Mouse (Mus musculus) inflammation-experienced regulatory T-cells (primary cell): Measurements from ENCODE around the gene Jtb. TPM values are rescaled to one million over a fixed set of nuclear protein-coding genes. Genes with fewer than 3 reads are reported as not detected.

ENCODE experiments used
- polyA plus RNA-seq, 2 experiments: library from polyadenylated mRNA; unstranded; fragments of 100-300 nt; shearing (Covaris generic); gene quantifications; one replicate each; pipeline ENCODE4 v1.2.1; 2017

The Jtb gene
- polyA plus RNA-seq = 100 to 1,000 TPM; 155 to 161 TPM

DNA sequence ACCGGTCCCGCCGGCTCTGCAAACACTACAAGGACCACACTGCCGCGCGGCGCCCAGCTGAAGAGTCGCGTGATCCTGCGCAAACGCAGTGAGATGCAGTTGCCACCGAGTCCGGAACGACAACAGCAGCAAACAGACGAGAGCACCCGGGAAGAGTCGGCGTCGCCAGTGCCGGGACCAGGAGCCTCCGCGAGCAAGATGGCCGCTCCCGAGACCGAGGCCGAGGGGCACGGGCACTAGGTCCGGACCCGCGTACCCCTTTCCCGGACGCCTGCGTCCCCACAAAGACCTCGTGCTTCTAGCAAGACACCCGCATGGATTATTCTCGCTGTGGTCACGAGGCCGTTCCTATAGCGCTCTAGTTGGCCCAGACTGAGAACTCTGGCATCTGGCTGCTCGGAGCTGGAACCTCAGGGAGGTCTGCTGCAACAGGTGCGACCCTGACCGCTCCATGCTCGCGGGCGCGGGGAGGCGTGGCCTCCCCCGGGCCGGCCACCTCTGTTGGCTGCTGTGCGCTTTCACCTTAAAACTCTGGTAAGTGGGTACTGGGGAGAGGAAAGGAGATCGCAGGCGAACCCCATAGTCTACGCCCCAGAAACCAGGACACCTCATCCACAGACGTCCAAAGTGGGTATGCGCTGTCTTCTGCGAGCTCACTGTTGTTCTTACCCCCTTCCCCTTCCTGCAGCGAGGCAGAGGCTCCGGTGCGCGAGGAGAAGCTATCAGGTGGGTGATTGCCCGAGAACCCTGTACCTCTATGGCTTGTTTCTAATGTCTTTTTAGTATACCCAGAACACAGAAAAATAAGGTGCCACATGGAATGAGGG is at the start of gene Jtb:
Gene Jtb, plus strand, starts transcription at position 91 of the 827 bp plus-strand sequence.

DNA sequence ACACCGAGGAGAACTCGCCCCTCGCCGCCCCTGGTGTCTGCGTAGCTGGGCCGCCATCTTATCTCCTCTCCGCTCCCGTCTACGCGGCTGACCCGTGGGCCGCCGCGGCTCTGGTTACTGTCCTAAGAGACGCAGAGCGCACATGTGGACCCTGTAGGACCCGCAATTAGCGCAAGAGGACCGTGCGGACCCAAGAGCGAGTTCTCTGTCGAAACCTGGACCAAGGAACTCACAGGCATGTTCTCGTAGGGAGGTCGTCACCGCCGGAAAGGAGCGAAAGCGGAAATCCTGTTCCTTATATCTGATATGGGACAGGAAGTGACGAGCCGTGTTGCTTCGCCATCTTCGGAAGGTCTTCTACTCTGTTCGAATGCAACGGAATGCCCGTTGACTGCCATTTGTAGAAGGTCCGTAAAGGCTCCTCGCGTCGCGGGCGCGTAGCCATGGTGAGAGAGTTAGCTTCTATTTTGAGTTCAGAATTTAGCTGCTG is 18.0 kb upstream of the Jtb start, which contains the start of the genes Rps27 and Rab13:
Gene Rps27, minus strand, starts transcription at position 275 of the 490 bp plus-strand sequence.
Gene Rab13, plus strand, starts transcription at position 319 of the 490 bp plus-strand sequence.

GRCm38 (mm10) chr3:90242984-90243775 is 11.8 kb downstream of the Jtb start, which contains the start of gene Creb3l4:
TSS of gene Creb3l4 (minus strand) at chr3:90243512.

GRCm38 (mm10) chr3:90247960-90248745 is 16.8 kb downstream of the Jtb start, which contains the start of gene Slc39a1:
TSS of gene Slc39a1 (plus strand) at chr3:90248172.

DNA sequence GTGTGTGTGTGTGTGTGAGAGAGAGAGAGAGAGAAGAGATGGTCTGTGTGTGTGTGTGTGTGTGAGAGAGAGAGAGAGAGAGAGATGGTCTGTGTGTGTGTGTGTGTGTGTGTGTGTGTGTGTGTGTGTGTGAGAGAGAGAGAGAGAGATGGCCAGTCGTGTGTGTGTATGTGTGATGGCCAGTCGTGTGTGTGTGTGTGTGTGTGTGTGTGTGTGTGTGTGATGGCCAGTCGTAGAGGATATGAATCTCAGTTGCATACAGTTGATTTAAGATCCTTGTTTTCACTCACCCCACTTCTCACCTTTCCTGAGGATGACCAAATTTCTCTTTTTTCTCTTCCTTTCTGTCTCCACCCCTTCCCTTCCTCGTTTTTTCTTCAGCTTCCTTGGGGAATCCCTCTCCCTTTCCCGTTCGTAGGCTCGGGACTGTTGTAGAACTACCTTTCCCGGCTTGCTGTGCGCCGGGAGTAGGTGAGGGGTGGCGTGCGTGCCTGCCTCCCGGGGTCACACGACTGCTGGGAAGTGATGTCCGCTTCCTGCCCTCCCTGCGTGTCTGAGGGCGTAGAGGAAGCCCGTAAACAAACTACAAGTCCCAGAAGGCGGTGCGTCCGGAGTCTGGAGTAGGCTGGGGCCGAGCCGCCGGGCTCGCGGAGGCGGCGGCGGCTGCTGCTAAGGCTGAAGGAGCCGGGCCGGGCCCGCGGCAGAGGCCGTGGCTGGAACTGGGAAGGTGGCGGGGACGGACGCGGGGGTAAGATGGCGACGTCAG is 22.4 kb downstream of the Jtb start, which contains the start of gene Crtc2:
Gene Crtc2, plus strand, starts transcription at position 511 of the 766 bp plus-strand sequence.

DNA sequence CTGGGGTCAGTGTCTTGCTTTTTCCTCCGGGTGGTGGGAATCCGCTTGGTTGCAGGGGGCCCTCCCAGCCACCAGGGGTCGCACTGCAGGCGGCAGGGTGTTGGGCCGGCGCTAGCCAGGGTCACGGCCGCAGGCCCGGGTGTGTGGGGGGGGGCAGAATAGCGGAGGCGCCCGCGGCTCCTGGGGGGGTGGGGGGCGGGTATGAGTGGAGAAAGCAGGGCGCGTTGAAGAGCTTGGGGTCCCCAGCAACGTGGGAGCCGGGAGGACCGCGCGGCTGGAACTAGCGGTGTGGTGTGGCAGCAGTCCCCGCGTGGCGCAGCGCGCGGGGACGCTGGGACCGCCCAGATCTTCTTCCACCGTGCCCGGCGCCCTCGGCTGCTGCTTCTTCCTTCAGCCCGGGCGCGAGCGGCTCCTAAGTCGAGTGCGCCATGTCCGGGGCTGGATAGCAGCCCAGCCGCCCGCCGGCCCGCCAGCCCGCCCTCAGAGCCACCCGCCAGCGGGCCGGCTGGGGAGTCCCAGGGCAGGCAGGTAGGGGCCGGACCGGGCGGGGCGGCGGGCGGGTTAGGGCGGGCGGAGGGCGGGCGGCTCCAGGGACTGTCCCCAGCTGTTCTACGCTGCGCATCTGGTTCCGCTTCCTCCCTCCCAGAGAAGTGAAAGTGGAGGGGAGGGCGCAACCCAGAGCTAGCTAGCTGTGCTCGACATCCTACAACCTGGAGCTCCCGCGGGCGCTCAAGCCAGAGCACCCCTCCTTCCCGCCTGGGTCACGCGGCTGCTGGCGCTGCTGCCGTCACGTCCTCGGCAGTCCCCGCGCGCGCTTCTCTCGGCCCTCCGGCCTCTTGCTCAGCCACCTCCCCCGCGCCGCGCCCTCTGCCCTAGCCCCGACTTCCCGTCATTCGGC is 33.9 kb downstream of the Jtb start, which contains the start of gene Dennd4b:
Gene Dennd4b, plus strand, starts transcription at position 152 of the 898 bp plus-strand sequence.

Other genes with a start within 250 kb of the Jtb start
- 10 to 100 TPM; 97.9 to 98.2 TPM for gene Hax1, start 232.8 kb upstream of the Jtb start, polyA plus RNA-seq
- gene 4933434E20Rik, start 180.0 kb upstream of the Jtb start, polyA plus RNA-seq = 100 to 1,000 TPM; 136 to 148 TPM
- 100 to 1,000 TPM; 178 to 194 TPM for gene Ubap2l, start 179.0 kb upstream of the Jtb start, polyA plus RNA-seq
- 100 to 1,000 TPM; 802 to 914 TPM for gene Tpm3, start 158.9 kb upstream of the Jtb start, polyA plus RNA-seq
- under 1 TPM; 0.25 to 0.93 TPM for gene Nup210l, start 127.5 kb upstream of the Jtb start, polyA plus RNA-seq
- 1,000 to 10,000 TPM; 1,816 to 2,019 TPM for gene Rps27, start 17.9 kb upstream of the Jtb start, polyA plus RNA-seq
- 1 to 10 TPM in 1 of 2 experiments, under 1 TPM in 1; 0.28 to 1.3 TPM for gene Rab13, start 17.9 kb upstream of the Jtb start, polyA plus RNA-seq
- gene Creb3l4, start 11.9 kb downstream of the Jtb start, polyA plus RNA-seq = under 1 TPM; 0.11 to 0.97 TPM
- 1 to 10 TPM; 1.7 to 2.8 TPM for gene Slc39a1, start 16.6 kb downstream of the Jtb start, polyA plus RNA-seq
- 100 to 1,000 TPM; 104 to 113 TPM for gene Crtc2, start 22.6 kb downstream of the Jtb start, polyA plus RNA-seq
- 10 to 100 TPM; 45.9 to 50.2 TPM for gene Dennd4b, start 33.6 kb downstream of the Jtb start, polyA plus RNA-seq
- gene Gatad2b, start 61.6 kb downstream of the Jtb start, polyA plus RNA-seq = 10 to 100 TPM in 1 of 2 experiments, 1 to 10 TPM in 1; 7.6 to 10.6 TPM
- under 1 TPM; 0.08 to 0.33 TPM for gene Slc27a3, start 158.3 kb downstream of the Jtb start, polyA plus RNA-seq
- 10 to 100 TPM; 32.8 to 39.6 TPM for gene Ints3, start 202.0 kb downstream of the Jtb start, polyA plus RNA-seq
- gene Npr1, start 234.3 kb downstream of the Jtb start, polyA plus RNA-seq = not detected
- gene Ilf2, start 244.5 kb downstream of the Jtb start, polyA plus RNA-seq = 100 to 1,000 TPM in 1 of 2 experiments, 10 to 100 TPM in 1; 93.1 to 102 TPM